Mouse (Mus musculus): ENCODE data around the gene B020004J07Rik.
"Not testable (repeated sequence)": the region's sequence is repeated elsewhere in the genome, so short reads cannot be mapped to it uniquely, and the experiment has no call there.

B020004J07Rik gene

DNA sequence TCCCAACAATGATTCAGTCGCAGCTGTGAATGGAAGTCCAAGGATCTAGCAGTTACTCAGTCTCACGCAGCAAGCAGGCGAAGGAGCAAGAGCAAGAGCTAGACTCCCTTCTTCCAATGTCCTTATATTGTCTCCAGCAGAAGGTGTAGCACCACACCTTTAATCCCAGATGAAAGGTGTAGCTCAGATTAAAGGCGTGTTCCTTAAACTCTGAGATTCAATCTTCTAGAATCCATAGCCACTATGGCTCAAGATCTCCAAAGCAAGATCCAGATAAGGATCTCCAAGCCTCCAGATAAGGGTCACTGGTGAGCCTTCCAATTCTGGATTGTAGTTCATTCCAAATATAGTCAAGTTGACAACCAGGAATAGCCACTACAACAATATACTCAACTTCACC is at the start of gene B020004J07Rik:
Gene B020004J07Rik, minus strand, starts transcription at position 101 of the 400 bp plus-strand sequence.
- not testable (repeated sequence) for DNase-seq (ENCODE audit: low spot score)

DNA sequence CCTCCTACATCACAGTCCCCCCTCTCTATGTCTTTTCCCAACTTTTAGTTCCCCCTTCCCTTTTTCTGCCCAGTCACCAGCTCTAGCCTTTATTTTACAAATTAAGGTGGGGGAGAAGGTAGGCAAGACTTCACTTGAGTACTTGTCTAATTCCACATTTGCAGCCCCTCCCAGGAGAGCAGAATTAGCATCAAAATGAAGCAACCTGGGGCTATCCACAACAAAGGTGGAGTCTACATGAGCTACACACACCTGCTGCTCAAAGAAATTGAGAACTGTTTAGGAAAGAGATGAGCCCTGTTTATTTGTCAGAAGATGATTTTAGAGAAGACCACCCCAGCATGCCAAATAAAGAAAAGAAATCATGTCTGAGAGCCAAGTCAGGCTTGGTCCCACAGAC is 45.6 kb upstream of the B020004J07Rik start:
- DNase-seq (ENCODE audit: low spot score) = no peak

DNA sequence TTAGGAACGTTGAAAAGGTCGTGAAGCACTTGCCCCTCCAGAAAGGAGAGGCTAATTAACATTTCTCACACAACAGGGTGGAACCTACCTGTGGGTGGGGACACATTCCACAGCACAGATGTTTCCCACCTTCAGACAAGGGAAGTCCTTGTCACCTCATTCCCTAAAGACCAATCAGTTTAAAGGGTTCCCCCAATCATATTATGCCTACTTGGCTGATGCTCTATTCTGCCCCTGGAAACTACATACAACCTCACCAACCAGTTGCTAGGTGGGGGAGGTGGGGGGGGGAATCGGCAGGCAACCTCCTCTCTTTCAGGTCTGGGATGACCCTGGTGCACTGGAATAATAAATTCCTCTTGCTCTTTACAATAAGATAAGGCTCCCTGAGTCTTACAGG is 39.8 kb upstream of the B020004J07Rik start:
- no peak for DNase-seq (ENCODE audit: low spot score)

DNA sequence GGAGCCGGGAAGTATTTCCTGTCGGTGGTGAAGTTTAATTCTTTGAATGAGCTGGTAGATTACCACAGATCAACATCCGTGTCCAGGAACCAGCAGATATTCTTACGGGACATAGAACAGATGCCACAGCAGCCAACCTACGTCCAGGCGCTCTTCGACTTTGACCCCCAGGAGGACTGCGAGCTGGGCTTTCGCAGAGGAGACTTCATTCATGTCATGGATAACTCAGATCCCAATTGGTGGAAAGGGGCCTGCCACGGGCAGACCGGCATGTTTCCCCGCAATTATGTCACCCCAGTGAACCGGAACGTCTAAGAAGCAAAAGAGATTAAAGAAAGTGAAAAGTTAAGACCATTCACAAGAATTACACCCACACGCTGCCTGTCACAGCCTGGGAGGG is 31.9 kb upstream of the B020004J07Rik start:
- not testable (repeated sequence) for DNase-seq (ENCODE audit: low spot score)

DNA sequence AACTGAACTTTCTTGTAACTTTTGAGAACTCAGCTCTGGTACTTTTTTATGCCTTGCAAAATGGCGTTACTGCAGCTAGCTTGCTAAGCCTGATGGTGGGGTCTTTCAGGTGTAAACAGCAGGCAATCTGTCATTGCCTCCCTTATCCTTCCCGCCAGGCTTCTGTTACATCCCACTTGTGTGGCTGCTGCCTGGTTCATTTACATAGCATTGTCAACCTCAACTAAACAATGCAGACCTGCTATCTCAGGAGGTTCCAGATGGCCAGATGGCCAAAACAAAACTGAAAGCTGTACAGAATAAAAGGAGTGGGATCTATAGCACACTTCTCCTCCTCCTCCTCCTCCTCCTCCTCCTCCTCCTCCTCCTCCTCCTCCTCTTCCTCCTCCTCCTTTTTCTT is 28.2 kb upstream of the B020004J07Rik start:
- DNase-seq (ENCODE audit: low spot score) = not testable (repeated sequence)

DNA sequence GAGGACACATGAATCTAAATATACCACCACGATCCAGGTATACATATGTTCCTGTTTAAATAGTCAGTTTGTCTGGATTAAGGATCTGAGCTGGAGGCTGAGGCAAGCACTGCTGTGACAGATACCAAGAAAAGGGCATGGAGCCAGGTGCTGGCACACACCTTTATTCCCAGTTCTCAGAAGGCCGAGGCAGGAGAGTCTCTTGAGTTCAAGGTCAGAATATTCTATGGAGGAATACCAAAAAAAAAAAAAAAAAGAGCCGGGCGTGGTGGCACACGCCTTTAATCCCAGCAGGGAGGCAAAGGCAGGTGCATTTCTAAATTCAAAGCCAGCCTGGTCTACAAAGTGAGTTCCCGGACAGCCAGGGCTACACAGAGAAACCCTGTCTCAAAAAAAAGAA is 18.5 kb upstream of the B020004J07Rik start:
- DNase-seq (ENCODE audit: low spot score) = no peak

DNA sequence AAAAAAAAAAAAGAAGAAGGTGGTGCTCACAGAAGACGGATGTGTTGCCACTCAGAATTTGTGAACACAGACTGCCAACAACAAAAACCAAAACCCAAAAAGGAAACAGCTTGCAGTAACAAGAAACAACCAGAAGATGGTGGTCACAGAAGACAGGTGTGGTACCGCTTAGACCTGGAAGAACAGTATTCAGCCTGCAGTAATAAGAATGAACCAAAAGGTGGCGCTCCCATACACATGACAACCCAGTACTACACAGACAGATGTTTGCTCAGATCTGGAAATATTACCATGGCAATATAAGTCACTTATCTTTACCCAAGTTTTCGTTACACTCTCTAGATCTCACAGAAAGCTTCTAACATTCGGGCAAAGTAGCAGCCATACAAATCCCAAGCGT is 17.1 kb upstream of the B020004J07Rik start:
- no peak for DNase-seq (ENCODE audit: low spot score)

DNA sequence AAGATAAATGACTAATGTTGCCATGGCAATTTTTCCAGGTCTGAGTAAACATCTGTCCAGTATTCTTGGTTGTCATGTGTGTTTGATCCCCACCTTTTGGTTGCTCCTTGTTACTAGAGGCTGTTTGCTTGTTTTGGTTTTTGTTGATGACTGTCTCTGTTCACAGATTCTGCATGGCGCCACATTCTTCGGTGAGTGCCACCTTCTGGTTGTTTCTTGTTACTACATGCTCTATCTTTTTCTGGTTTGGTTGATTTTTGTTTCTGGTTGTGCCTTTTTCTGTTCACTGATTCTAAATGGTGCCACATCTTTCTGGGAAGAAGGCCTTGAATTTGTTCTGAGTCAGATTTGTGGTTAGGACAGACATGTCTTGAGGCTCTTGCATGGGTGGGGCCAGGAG is 7.1 kb upstream of the B020004J07Rik start:
- no peak for DNase-seq (ENCODE audit: low spot score)
